In the genomic region with DNA sequence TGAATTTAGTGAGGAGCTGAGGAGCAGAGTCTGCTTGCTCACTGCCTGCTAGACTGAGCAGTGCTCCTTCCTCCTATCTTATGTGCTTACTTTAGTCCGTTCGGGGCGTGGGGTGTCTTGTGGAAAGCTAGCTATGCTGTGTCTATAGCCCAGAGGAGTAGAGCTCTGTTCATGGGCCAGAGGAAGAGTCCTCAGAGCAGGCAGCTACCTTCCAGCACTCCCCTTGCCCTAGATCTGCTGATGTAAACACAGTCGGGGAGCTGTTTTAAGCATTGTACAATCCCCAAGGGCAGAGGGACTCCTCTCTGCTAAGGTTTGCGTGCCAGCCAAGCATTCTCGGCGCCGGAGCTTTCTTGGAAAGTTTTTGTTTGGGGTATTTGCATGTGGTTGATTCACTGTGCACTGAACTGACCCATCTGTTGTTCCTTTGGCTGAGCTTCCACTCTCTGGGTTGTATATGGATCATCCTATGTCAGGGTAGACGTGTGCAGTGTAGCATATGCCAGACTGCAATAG, we compare ENCODE assay signal across 10 mouse cellular contexts. TPM values are rescaled to one million over a fixed set of nuclear protein-coding genes. Genes with fewer than 3 reads are reported as not detected.
DNase-seq lines count a peak whose midpoint lies in the region; ATAC-seq lines count a peak whose summit lies in the region.
"Had no signal": no experiment of that assay in that cellular context is flagged by ENCODE, and none has a peak within 500 bp of the region (broad histone marks: within the 10 kb centered on the region; RNA-seq: fewer than 3 reads in every experiment).

No protein-coding gene starts in this region.

- H3K27ac ChIP-seq in intestine, embryonic 14.5 days (ENCODE audit: low read depth): no peak overlapping the region
- peak overlapping the region; percentile 54; the same call in 1 of the 2 replicates for H3K27ac ChIP-seq in stomach, embryonic 15.5 days
- H3K27ac ChIP-seq: layer of hippocampus, adult 2 months had no signal

- H3K36me3 ChIP-seq in intestine, embryonic 14.5 days (ENCODE audit: control insufficient read depth, insufficient read depth, low read length): no peaks in the 10 kb centered on the region
- H3K36me3 ChIP-seq in stomach, embryonic 15.5 days: no peaks in the 10 kb centered on the region

- H3K4me2 ChIP-seq in intestine, embryonic 14.5 days (ENCODE audit: low read length): peak overlapping the region; percentile 14; the same call in 1 of the 2 replicates
- peak overlapping the region; percentile 37 for H3K4me2 ChIP-seq in stomach, embryonic 15.5 days

- no peaks in the 10 kb centered on the region for H3K9me3 ChIP-seq in intestine, embryonic 14.5 days (ENCODE audit: control insufficient read depth, low read length)
- H3K9me3 ChIP-seq in stomach, embryonic 15.5 days: no peaks in the 10 kb centered on the region

- ATAC-seq in intestine, embryonic 14.5 days (replicated peaks; ENCODE audit: low FRiP score, low TSS enrichment, low read depth): no peak
- ATAC-seq in stomach, embryonic 15.5 days (ENCODE audit: insufficient read depth, low FRiP score, low read depth): no peak

- H3K4me3 ChIP-seq in intestine, embryonic 14.5 days (ENCODE audit: low read depth, low read length): no peak overlapping the region
- no peak overlapping the region for H3K4me3 ChIP-seq in stomach, embryonic 15.5 days (replicated peaks)
- H3K4me3 ChIP-seq: erythroblast, embryonic 14.5 days; layer of hippocampus, adult 2 months had no signal

- H3K27me3 ChIP-seq in intestine, embryonic 14.5 days (replicated peaks; ENCODE audit: control insufficient read depth, insufficient read depth, low read length): no peaks in the 10 kb centered on the region
- no peaks in the 10 kb centered on the region for H3K27me3 ChIP-seq in stomach, embryonic 15.5 days (replicated peaks)

- no peak overlapping the region for H3K9ac ChIP-seq in intestine, embryonic 14.5 days (ENCODE audit: low read length)
- H3K9ac ChIP-seq in stomach, embryonic 15.5 days: no peak overlapping the region

- H3K4me1 ChIP-seq in intestine, embryonic 14.5 days (replicated peaks; ENCODE audit: control insufficient read depth, insufficient read depth, low read length): peaks cover 4% of the 10 kb centered on the region; the same call in 1 of the 2 replicates
- H3K4me1 ChIP-seq in stomach, embryonic 15.5 days: peaks cover 7% of the 10 kb centered on the region

- peak; percentile 9 for DNase-seq in gastrocnemius, postnatal 25 days
- no peak for DNase-seq in gastrocnemius, adult 8-10 months (ENCODE audit: low spot score in 2 of 2)
- DNase-seq in ovary, adult 18-20 months (ENCODE audit: low spot score): peak; percentile 51
- no peak for DNase-seq in ovary, postnatal 10 days (ENCODE audit: low spot score)
- no peak for DNase-seq in intestine, embryonic 14.5 days (ENCODE audit: low spot score)
- DNase-seq in adrenal gland, adult 8-10 months: no peak
- no peak for DNase-seq in layer of hippocampus, postnatal 14 days (ENCODE audit: low spot score in 2 of 2)

- WGBS in intestine, embryonic 14.5 days: 35% methylated on average over 9 of the region's 9 CpGs
- 47% methylated on average over 9 of the region's 9 CpGs for WGBS in stomach, embryonic 15.5 days

RNA-seq across cellular contexts. Expression of a gene that starts 32.6 kb away (rescaled TPM):
- total RNA-seq in gastrocnemius, postnatal 25 days (2021): 10 to 100 TPM; 32.5 to 36.8 TPM
- total RNA-seq in gastrocnemius, adult 8-10 months (2022): 10 to 100 TPM; 23.9 to 45.4 (median 33.9) TPM
- 21.3 and 26.2 TPM in 2 replicates for polyA plus RNA-seq in intestine, embryonic 14.5 days (2014; fragmentation: Nextera tagmentation; extraction: Ambion mirVana)
- 26.7 and 31.5 TPM in 2 replicates for polyA plus RNA-seq in stomach, embryonic 15.5 days (2015; fragmentation: Nextera tagmentation; extraction: Ambion mirVana)
- 10 to 100 TPM; 16.4 to 36.1 (median 22.2) TPM for total RNA-seq in adrenal gland, adult 8-10 months (2022)
- 1 to 10 TPM; 7.0 to 8.2 TPM for total RNA-seq in layer of hippocampus, postnatal 14 days (2021)

Comparison
In these comparisons a context has a peak if more than half of its experiments do, and no peak if none do; other contexts are left out.
1. DNase-seq: peak in gastrocnemius, postnatal 25 days (single experiment) and ovary, adult 18-20 months (single experiment); none in gastrocnemius, adult 8-10 months (0 of 2), ovary, postnatal 10 days (single experiment), intestine, embryonic 14.5 days (single experiment), adrenal gland, adult 8-10 months (single experiment) and layer of hippocampus, postnatal 14 days (0 of 2).